Mouse (Mus musculus) activated CD4-positive, CD25-positive, alpha-beta regulatory T cell, adult 4 months (primary cell): ENCODE measurements around the gene Ext2. TPM values are rescaled to one million over a fixed set of nuclear protein-coding genes. Genes with fewer than 3 reads are reported as not detected.

ENCODE experiments used
- ATAC-seq: one replicate; pipeline ENCODE4 v1.8.0; 2017
- polyA plus RNA-seq, 2 experiments: library from polyadenylated mRNA; unstranded; fragments of 100-300 nt; shearing (Covaris generic); gene quantifications; one replicate each; pipeline ENCODE4 v1.2.1; 2017

Gene Ext2
- polyA plus RNA-seq, 2 experiments from 2014 or later: 12.6 to 15.0 TPM

DNA sequence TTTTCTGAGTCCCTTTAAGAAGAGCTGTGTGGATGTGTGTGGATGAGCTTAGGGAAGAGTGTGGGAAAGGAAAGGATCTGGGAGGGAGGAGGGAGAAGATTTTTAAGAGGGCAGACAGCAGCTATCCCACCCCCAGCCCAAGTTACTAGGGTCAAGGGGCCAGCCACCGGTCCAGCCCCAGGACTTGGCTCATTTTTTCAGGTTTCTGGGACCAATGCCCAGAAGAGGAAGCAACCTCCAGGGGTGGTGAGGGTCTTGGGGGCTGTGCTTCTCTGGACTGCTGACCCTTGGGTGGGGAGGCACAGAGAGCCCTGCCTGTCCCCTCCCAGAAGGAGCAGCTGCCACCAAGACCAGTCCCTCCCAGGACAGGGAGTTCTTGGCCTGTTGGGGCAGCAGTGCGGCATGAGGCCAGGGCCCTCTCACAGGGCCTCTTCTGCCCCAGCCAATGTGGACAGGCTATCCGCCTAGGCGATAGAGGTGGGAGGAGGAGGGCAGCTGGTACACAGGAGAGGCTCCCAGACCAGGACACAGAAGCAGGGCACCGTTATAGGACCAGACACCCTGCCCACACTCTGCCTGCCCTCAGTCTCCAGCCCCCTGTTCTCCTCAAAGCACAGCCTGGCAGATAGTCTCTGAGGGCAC lies 203.0 kb downstream of the Ext2 start:
- ATAC-seq: no peak

GRCm38 (mm10) chr2:93618447-93619199 lies 203.7 kb downstream of the Ext2 start:
- ATAC-seq: no peak

DNA sequence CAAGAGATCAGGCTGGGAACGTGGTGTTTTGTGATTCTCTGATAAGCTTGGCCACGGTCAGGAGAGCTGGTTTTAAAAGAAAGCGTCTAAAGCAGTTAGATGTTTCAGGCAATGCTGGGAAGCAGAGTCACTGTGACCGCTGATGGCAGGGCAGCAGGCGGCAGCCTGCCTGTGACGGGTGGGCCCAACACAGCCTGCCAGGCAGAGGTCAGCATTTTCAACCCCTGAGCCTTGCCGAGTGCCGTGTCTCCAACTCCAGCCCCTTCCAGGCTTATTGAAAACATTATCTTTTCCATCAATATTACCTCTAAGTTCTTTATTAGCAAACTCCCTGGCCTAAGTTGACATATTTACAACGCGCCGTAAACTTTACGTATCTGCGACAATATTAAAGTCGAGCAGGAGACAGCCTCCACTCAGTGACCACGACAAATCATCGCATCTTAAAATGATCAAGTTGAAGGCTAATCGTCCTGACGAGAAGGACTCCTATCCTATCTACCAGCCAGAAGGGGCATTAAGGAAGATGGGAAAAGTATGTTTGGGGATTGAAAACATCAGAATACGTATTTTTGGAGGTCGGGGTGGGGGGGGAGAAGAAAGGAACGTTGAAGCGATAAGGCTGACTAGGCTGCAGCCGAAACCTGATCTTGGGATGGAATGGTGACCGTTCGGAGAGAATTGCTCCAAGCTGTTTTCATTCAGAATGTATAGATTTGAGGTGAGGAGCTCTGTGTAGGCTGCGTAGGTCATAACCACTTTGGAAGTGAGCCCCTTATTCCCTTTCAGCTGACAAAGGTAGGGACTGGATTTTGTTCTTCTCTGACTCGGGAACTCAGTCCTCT lies 206.3 kb downstream of the Ext2 start:
- ATAC-seq: no peak

DNA sequence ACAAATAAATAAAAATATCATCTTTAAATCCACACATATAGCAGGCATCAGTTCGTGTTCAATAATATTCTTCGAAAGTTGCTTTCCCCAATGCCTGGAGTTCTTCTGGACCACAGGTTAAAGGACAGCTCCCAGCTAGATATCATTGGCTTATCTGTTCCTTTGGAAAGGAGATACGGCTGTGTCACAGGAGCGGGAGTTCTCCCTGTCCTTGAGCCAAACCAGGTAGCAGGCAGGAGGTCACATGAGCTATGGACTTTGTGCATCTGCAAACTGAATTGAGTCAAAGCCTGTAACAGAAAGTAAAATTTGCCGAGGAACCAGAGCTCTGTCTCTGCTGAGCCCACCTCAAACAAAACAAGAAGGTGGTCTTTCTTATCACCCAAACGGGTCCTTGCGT lies 209.3 kb downstream of the Ext2 start:
- ATAC-seq: no peak

Other genes with a start within 250 kb of the Ext2 start
- gene Alx4, start 180.2 kb downstream of the Ext2 start, polyA plus RNA-seq: not detected
- 10 to 100 TPM; 14.1 to 17.1 TPM for gene Accs, start 27.4 kb upstream of the Ext2 start, polyA plus RNA-seq
- gene Accsl, start 46.6 kb upstream of the Ext2 start, polyA plus RNA-seq: not detected
- gene Gm13889, start 134.6 kb upstream of the Ext2 start, polyA plus RNA-seq: not detected
- gene Gm27027, start 173.8 kb upstream of the Ext2 start, polyA plus RNA-seq: not detected
- gene Alkbh3, start 188.2 kb upstream of the Ext2 start, polyA plus RNA-seq: 10 to 100 TPM; 44.5 to 56.2 TPM